Mouse (Mus musculus): ENCODE measurements around the gene Csrnp3. TPM values are rescaled to one million over a fixed set of nuclear protein-coding genes. Genes with fewer than 3 reads are reported as not detected.
A peak's percentile ranks its signal among the peaks of the same experiment; 100 is the strongest.
"Not testable (repeated sequence)": the region's sequence is repeated elsewhere in the genome, so short reads cannot be mapped to it uniquely, and the experiment has no call there.

Csrnp3 gene
- 1 to 10 TPM in 1 of 2 experiments, under 1 TPM in 1; 0.52 to 1.9 TPM for total RNA-seq (2021)
- long read RNA-seq, experiment 1: 0 reads
- long read RNA-seq, experiment 2: 0 reads

DNA sequence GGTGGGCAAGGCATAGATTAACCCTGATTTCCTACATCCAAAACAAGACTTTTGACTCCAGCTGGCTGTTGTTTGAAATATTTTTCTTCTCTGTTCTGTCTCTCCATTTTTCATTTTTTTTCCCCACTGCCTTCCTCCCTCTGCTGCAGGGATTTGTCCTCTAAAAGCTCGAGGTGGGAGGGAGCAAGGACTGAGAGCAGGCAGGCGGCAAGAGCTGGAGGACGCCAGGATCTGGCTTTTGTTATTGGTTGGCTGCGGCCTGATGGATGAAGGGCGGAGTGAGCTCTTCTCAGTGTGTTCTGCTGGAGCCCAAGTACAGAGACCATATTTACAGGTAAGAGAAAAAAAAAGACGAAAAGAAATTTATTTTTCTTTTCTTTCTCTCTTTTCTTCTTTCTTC is at the start of gene Csrnp3:
Gene Csrnp3 (plus strand): TSS at position 217 of the 400 bp plus-strand sequence.
- peak; percentile 15 for DNase-seq

- no peak for DNase-seq
These were observed 44.4 kb upstream of the Csrnp3 start for GRCm38 (mm10) chr2:65801054-65801709.

DNA sequence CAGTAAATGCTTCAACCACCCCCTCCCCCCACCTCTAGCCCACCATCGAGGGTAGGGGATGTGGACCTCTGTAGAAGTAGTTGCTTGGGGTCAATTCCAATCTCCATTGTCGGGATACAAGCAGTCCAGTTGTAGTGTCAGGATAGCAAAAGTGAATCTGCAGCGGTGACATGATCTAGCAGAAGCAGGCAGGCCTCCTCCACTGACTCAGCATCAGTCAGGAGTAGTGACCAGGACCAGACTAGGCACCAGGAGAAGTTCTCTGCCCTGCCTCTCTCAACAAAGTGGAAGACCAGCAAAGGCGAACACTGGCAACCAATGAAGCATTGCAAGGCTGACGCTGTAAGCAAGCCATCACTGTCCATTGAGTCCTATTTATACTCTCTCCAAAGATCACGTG is 39.0 kb upstream of the Csrnp3 start:
- DNase-seq: no peak

DNA sequence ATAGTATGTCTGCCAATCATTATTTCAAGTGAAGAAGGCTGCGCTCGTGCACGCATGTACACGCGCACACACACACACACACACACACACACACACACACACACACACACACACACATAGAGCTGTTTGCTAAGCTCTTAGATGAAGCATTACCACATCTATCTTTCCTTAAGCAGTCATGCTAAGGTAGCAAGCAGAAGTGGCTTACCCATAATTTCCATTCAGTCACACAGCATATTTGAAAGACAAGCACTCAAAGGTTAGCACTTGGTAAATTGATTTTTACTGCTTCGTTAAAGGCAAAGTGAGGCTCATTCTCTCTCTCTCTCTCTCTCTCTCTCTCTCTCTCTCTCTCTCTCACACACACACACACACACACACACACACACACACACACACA is 34.4 kb upstream of the Csrnp3 start:
- not testable (repeated sequence) for DNase-seq

GRCm38 (mm10) chr2:65818080-65818796 is 27.3 kb upstream of the Csrnp3 start:
- DNase-seq: peak; percentile 9

GRCm38 (mm10) chr2:65820114-65820769 is 25.3 kb upstream of the Csrnp3 start:
- DNase-seq: no peak

- DNase-seq: no peak
These were observed 19.3 kb upstream of the Csrnp3 start for GRCm38 (mm10) chr2:65826314-65826713.

DNA sequence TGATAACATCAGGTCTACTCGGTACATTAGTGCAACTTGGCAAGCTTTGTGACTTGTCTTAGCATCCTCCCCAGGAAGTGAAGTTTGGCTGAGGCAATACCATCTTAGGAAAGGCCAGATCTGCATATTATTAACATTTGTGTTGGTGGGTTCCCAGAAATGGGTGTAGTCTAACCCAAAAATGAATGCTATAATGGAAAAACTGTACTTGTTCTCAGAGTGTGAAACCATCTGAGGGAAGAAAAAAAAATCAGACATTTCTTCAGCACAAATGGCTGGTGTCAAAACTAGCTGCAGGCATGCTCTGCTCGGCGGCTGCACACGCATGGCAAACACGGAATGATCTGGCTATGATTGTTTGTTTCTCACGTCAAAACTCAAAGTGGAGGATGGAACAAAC is 18.8 kb upstream of the Csrnp3 start:
- DNase-seq: no peak

GRCm38 (mm10) chr2:65828699-65829098 is 16.9 kb upstream of the Csrnp3 start:
- DNase-seq: no peak

GRCm38 (mm10) chr2:65832738-65833395 is 12.7 kb upstream of the Csrnp3 start:
- no peak for DNase-seq

DNA sequence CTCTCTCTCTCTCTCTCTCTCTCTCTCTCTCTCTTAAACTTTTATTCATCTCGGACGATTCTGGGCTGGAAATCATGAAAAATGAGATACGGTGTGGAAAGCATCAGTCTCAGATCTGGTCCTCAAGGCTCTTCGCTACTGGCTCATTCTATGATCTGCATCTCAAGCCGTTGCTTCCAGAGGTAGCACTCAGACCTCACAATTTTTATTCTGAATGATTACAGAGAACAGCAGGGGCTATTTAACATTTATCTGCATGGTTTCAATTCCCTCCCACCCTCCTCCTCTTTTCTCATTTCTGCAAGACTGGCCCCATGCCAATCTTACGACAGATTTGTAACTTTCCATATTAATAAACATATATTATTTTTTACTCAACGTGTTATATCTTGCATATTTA is 12.1 kb upstream of the Csrnp3 start:
- DNase-seq: no peak

DNA sequence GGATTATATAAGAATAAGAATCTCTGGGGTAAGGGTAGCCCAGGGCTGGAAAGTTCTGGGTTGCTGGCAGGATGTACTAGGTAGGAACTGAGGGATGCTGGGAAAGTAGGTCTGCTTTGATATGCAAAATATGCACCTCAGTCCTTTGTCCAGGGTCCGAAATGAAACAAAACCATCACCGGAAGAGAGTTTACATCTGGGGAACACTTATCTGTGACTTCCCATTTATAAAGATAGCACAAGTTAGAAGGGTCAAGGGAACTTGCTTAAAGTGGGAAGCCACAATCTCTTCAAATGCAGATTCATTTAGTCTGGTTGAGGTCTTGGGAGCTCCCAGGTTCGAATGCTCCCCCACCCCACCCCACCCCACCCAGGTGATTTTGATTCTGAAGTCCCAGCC is 4.0 kb upstream of the Csrnp3 start:
- no peak for DNase-seq

- no peak for DNase-seq
These were observed 3.2 kb upstream of the Csrnp3 start for GRCm38 (mm10) chr2:65842356-65842755.

DNA sequence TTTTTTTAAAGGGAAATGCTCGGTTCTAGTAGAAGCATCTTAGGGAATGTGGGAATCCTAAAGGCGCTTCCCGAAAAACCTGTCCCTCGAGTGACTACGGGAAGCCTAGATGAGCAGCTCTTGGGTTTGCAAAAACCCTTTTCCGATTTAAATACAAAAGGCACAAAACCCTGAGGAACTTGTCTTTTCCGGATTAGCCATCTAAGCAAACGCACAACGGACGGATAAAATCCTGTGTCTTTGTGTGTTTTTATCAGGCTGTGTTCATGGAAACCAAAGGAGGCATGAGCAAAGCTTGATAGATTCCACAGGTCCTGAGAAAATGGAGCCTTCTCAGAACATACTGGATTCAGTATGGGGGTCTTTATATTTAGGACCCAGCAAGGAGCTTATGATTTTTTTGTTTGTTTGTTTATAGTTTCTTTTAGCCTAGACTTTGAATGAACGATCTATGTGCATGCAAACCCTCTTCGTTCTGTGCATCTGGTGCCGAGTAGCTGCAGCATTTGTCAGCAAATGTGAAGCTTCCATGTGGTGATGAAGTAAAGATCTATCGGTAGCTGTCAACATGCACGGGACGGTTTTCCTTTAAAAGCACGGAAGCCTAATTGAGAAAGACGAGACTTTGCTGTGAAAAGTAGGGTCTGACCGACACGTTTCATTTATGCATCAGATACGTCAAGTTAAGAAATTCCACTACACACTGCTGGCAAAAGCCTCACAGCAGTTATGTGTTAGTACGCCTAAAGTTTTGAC is 611 bp downstream of the Csrnp3 start:
- no peak for DNase-seq

- DNase-seq: no peak
These were observed 2.0 kb downstream of the Csrnp3 start for GRCm38 (mm10) chr2:65847463-65848110.

GRCm38 (mm10) chr2:65848706-65849105 is 3.1 kb downstream of the Csrnp3 start:
- DNase-seq: no peak

DNA sequence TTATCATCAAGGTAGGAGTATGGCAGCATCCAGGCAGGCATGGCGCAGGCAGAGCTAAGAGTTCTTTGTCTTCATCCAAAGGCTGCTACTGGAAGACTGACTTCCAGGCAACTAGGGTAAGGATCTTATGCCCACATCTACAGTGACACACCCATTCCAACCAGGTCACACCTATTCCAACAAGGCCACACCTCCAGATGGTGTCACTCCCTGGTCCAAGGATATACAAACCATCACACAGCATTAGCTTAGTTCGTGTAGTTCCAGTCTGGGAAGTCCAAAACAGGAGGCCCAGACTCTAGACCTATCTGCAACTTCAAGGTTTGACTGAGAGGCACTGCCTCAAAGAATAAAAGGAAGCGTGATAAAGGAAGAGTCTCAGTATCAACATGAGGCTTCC is 4.7 kb downstream of the Csrnp3 start:
- not testable (repeated sequence) for DNase-seq

DNA sequence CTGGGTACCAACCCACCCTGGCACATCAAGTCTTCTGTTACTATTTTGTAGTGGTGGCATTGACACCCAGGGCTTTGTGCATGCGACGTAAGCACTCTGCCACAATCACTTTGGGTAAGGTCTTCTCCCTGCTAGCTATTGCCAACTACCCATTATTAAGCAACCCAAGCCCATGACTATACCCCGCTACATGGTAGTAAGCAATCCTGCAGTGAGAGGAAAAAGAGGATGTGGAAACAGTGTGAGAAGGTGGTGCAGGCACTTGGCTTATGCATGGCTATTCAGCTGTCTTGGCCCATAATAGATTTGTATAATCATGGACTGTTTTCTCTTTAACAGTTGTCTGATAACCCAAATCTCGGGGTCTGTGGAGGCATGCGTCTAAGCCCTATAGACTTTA is 11.2 kb downstream of the Csrnp3 start:
- DNase-seq: no peak

DNA sequence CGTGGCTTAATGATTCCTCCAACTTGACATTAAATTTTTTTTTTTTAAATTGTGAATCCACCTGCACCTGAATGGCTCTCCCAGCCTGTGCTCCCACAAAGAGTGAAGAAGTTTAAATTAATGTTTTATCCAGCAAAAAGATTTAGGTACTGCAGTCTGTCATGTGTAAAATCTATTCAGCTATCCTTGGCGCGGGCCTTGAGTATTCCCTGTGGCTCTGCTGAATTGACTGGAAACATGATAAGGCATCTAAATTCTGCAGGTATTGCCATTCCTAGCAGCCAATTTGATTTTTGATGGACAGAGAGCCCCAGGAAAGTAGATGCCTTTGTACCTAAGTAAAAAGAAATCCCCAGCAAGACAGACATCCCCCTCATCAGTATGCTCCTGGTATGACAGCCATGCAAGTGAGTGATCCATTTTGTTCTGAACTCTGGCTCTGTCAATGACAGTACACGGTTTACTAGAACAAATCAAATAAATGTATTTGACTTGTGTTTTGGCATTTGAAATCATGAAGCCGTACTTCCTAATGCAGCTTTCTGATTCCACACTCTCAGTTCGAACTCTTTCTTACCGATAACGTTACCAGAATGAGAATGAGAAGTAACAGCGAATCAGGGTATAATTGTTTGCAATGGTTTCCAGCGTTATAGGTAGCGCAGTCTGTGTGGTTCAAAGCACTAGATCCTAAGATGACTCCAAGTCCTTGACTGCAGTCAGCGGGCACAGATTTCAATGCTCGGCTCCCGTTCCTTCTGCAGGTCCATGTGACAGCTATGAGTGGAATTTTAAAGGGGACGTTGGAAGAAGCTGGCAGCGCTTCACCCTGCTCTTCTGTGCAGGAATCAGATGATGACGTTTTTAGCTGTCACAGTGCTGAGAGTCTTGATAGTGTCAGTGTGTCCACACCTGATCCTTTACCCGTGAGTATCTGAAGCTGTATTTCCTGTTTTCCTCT is 14.5 kb downstream of the Csrnp3 start:
- no peak for DNase-seq

- no peak for DNase-seq
These were observed 19.3 kb downstream of the Csrnp3 start for GRCm38 (mm10) chr2:65864778-65865339.

Data from gastrocnemius, postnatal 10 days (tissue).